ENCODE assay signal across 16 mouse cellular contexts in genomic region chr5:123412193-123412592, GRCm38 (mm10).
"Had no signal": no experiment of that assay in that cellular context is flagged by ENCODE, and none has a peak within 500 bp of the region (broad histone marks: within the 10 kb centered on the region; RNA-seq: fewer than 3 reads in every experiment).

No protein-coding gene starts in this region.

- DNase-seq: kidney, adult 11 months; kidney, adult 9 months; kidney, postnatal 10 days; layer of hippocampus, adult 9-11 months; layer of hippocampus, postnatal 36 days; lung, embryonic 14.5 days; lung, postnatal 14 days; right cerebral cortex, adult 18-20 months; right cerebral cortex, postnatal 25 days; spleen, adult 18-20 months; thymus, adult 18-20 months; thymus, postnatal 25 days had no signal

- H3K4me3 ChIP-seq: limb, embryonic 15.5 days; liver, embryonic 15.5 days; midbrain, embryonic 12.5 days had no signal

- ATAC-seq: midbrain, embryonic 16.5 days had no signal

- H3K4me2 ChIP-seq: limb, embryonic 15.5 days; liver, embryonic 15.5 days; lung, embryonic 14.5 days; midbrain, embryonic 12.5 days had no signal

- H3K27ac ChIP-seq: limb, embryonic 15.5 days; liver, embryonic 15.5 days; midbrain, embryonic 12.5 days had no signal

- H3K9me3 ChIP-seq: limb, embryonic 15.5 days; liver, embryonic 15.5 days; midbrain, embryonic 12.5 days had no signal

- H3K27me3 ChIP-seq: limb, embryonic 15.5 days; liver, embryonic 15.5 days had no signal

- H3K9ac ChIP-seq: limb, embryonic 15.5 days; liver, embryonic 15.5 days; lung, embryonic 14.5 days; midbrain, embryonic 12.5 days had no signal
